10 mouse cellular contexts compared by ENCODE assay signal in genomic region chr10:123254299-123254698, GRCm38 (mm10). TPM values are rescaled to one million over a fixed set of nuclear protein-coding genes. Genes with fewer than 3 reads are reported as not detected.
DNase-seq lines count a peak whose midpoint lies in the region; ATAC-seq and TF ChIP-seq lines count a peak whose summit lies in the region.
"Had no signal": no experiment of that assay in that cellular context is flagged by ENCODE, and none has a peak within 500 bp of the region (broad histone marks: within the 10 kb centered on the region; RNA-seq: fewer than 3 reads in every experiment).

No protein-coding gene starts in this region.

- peak; percentile 74; the same call in 1 of the 2 replicates for ATAC-seq in frontal cortex, adult (ENCODE audit: low TSS enrichment)
- ATAC-seq in liver, embryonic 14.5 days (ENCODE audit: insufficient read depth): no peak
- ATAC-seq in liver, embryonic 12.5 days: no peak
- ATAC-seq in G1E (ENCODE audit: extremely low read depth, insufficient number of reproducible peaks, low FRiP score, poor library complexity, severe bottlenecking): no peak

- no peaks in the 10 kb centered on the region for H3K36me3 ChIP-seq in liver, embryonic 14.5 days (replicated peaks; ENCODE audit: control insufficient read depth, insufficient read depth, low read depth)
- H3K36me3 ChIP-seq in liver, embryonic 12.5 days: no peaks in the 10 kb centered on the region
- no peaks in the 10 kb centered on the region for H3K36me3 ChIP-seq in G1E (replicated peaks)
- H3K36me3 ChIP-seq in heart, embryonic 10.5 days: no peaks in the 10 kb centered on the region
- H3K36me3 ChIP-seq: lung, embryonic 15.5 days had no signal

- H3K27me3 ChIP-seq in liver, embryonic 14.5 days (ENCODE audit: control insufficient read depth, insufficient read depth, low read length): no peaks in the 10 kb centered on the region
- no peaks in the 10 kb centered on the region for H3K27me3 ChIP-seq in liver, embryonic 12.5 days (replicated peaks)
- H3K27me3 ChIP-seq in G1E (ENCODE audit: insufficient read depth, low read length): no peaks in the 10 kb centered on the region
- no peaks in the 10 kb centered on the region for H3K27me3 ChIP-seq in heart, embryonic 10.5 days (ENCODE audit: insufficient read depth, poor library complexity, severe bottlenecking)
- H3K27me3 ChIP-seq: lung, embryonic 15.5 days had no signal

- H3K4me1 ChIP-seq in liver, embryonic 14.5 days (replicated peaks; ENCODE audit: control insufficient read depth in 2 of 2, insufficient read depth in 2 of 2, low read length in 1 of 2): no peaks in the 10 kb centered on the region
- no peaks in the 10 kb centered on the region for H3K4me1 ChIP-seq in liver, embryonic 12.5 days
- no peaks in the 10 kb centered on the region for H3K4me1 ChIP-seq in G1E (ENCODE audit: insufficient read depth, low read depth, low read length)
- H3K4me1 ChIP-seq in heart, embryonic 10.5 days: no peaks in the 10 kb centered on the region
- H3K4me1 ChIP-seq: lung, embryonic 15.5 days had no signal

- no peak overlapping the region for H3K9ac ChIP-seq in liver, embryonic 14.5 days (replicated peaks)
- H3K9ac ChIP-seq in liver, embryonic 12.5 days: no peak overlapping the region
- H3K9ac ChIP-seq: lung, embryonic 15.5 days had no signal

- no peak overlapping the region for H3K4me2 ChIP-seq in liver, embryonic 14.5 days (ENCODE audit: low read depth)
- H3K4me2 ChIP-seq in liver, embryonic 12.5 days: no peak overlapping the region
- H3K4me2 ChIP-seq: lung, embryonic 15.5 days had no signal

- DNase-seq in frontal cortex, postnatal 10 days (ENCODE audit: low spot score in 2 of 2): no peak
- DNase-seq in liver, embryonic 14.5 days (ENCODE audit: low read depth in 3 of 3, low spot score in 3 of 3): no peak
- peak; percentile 2 for DNase-seq in G1E (ENCODE audit: low spot score)
- peak; percentile 27 for DNase-seq in forelimb bud, embryonic 11.5 days (ENCODE audit: low read depth, low spot score)
- DNase-seq in gastrocnemius, adult 18-20 months (ENCODE audit: low spot score): no peak
- DNase-seq in heart, embryonic 10.5 days (ENCODE audit: low spot score): no peak
- DNase-seq: heart, postnatal 4 days had no signal

- no peak overlapping the region for H3K4me3 ChIP-seq in liver, embryonic 14.5 days (ENCODE audit: insufficient read depth in 1 of 2, low read depth in 2 of 2, low read length in 2 of 2)
- H3K4me3 ChIP-seq in liver, embryonic 12.5 days: no peak overlapping the region
- H3K4me3 ChIP-seq in G1E (ENCODE audit: low read depth, low read length): no peak overlapping the region
- H3K4me3 ChIP-seq in heart, embryonic 10.5 days: no peak overlapping the region
- H3K4me3 ChIP-seq: lung, embryonic 15.5 days had no signal

- TF ChIP-seq EP300 in liver, embryonic 14.5 days (IDR thresholded peaks at IDR 0.05; ENCODE audit: low read depth): no peak

- no peaks in the 10 kb centered on the region for H3K9me3 ChIP-seq in liver, embryonic 14.5 days (ENCODE audit: control insufficient read depth, low read length)
- H3K9me3 ChIP-seq in liver, embryonic 12.5 days (replicated peaks): no peaks in the 10 kb centered on the region
- 0 out of 2 replicates have a peak, but pooled peaks cover 2% of the 10 kb centered on the region for H3K9me3 ChIP-seq in G1E (replicated peaks)
- H3K9me3 ChIP-seq in heart, embryonic 10.5 days: no peaks in the 10 kb centered on the region
- H3K9me3 ChIP-seq: lung, embryonic 15.5 days had no signal

- WGBS in liver, embryonic 14.5 days (ENCODE audit: insufficient replicate concordance): 25% methylated on average over 5 of the region's 5 CpGs
- 36% methylated on average over 5 of the region's 5 CpGs for WGBS in liver, embryonic 12.5 days (ENCODE audit: insufficient replicate concordance)
- 35% methylated on average over 5 of the region's 5 CpGs for WGBS in heart, embryonic 10.5 days

- H3K27ac ChIP-seq in liver, embryonic 14.5 days: no peak overlapping the region
- H3K27ac ChIP-seq in liver, embryonic 12.5 days: no peak overlapping the region
- H3K27ac ChIP-seq in heart, embryonic 10.5 days: no peak overlapping the region
- H3K27ac ChIP-seq: lung, embryonic 15.5 days had no signal

- TF ChIP-seq CTCF in liver, embryonic 14.5 days (IDR thresholded peaks at IDR 0.05; ENCODE audit: low read depth): peak; percentile 34; the same call in 1 of the 2 replicates
- TF ChIP-seq CTCF in G1E (IDR thresholded peaks at IDR 0.05; ENCODE audit: low read depth, low read length): no peak

RNA-seq across cellular contexts. Expression of gene Fam19a2, which starts 9.5 kb away (rescaled TPM):
- 0.12 and 0.14 TPM in 2 replicates for polyA plus RNA-seq in liver, embryonic 14.5 days (2012; rRNA removed)
- polyA plus RNA-seq in liver, embryonic 14.5 days (2014; fragmentation: Nextera tagmentation; extraction: Ambion mirVana): 0.20 and 0.29 TPM in 2 replicates
- polyA plus RNA-seq in liver, embryonic 12.5 days (2016; fragmentation: Nextera tagmentation; extraction: Ambion mirVana): 0.57 and 0.68 TPM in 2 replicates
- total RNA-seq in G1E (2014; fragmentation: Nextera tagmentation): not detected in 2 replicates
- total RNA-seq in G1E (2017): 0.05 TPM in 1 of 2 replicates, not detected in the other
- not detected in 2 replicates for polyA plus RNA-seq in G1E (2012)
- total RNA-seq in gastrocnemius, adult 18-20 months (2021): not detected
- 0.49 and 0.72 TPM in 2 replicates for polyA plus RNA-seq in heart, embryonic 10.5 days (2016; fragmentation: Nextera tagmentation; extraction: Ambion mirVana)

RNA-seq across cellular contexts. Expression of gene Usp15, which starts 57.5 kb away (rescaled TPM):
- 24.9 and 44.2 TPM in 2 replicates for polyA plus RNA-seq in liver, embryonic 14.5 days (2012; rRNA removed)
- polyA plus RNA-seq in liver, embryonic 14.5 days (2014; fragmentation: Nextera tagmentation; extraction: Ambion mirVana): 94.2 and 104 TPM in 2 replicates
- 114 and 115 TPM in 2 replicates for polyA plus RNA-seq in liver, embryonic 12.5 days (2016; fragmentation: Nextera tagmentation; extraction: Ambion mirVana)
- 147 and 155 TPM in 2 replicates for total RNA-seq in G1E (2014; fragmentation: Nextera tagmentation)
- 148 and 160 TPM in 2 replicates for total RNA-seq in G1E (2017)
- polyA plus RNA-seq in G1E (2012): 8.7 and 21.7 TPM in 2 replicates
- 100 to 1,000 TPM; 172 to 179 TPM for total RNA-seq in gastrocnemius, adult 18-20 months (2021)
- 79.9 and 87.6 TPM in 2 replicates for polyA plus RNA-seq in heart, embryonic 10.5 days (2016; fragmentation: Nextera tagmentation; extraction: Ambion mirVana)

Comparison
In these comparisons a context has a peak if more than half of its experiments do, and no peak if none do; other contexts are left out.
1. DNase-seq: peak in G1E (single experiment) and forelimb bud, embryonic 11.5 days (single experiment); none in frontal cortex, postnatal 10 days (0 of 2), liver, embryonic 14.5 days (0 of 3), gastrocnemius, adult 18-20 months (single experiment) and heart, embryonic 10.5 days (single experiment).